Mouse (Mus musculus) midbrain, postnatal 0 days (tissue): ENCODE data around the gene Sec14l1. TPM values are rescaled to one million over a fixed set of nuclear protein-coding genes. Genes with fewer than 3 reads are reported as not detected.

Experiments
- ATAC-seq: fragments of 200-750 bp; cut with Nextera tagmentation; 2 replicates; pipeline ENCODE4 v1.8.0; 2017; ENCODE audit warnings: moderate number of reproducible peaks, mild to moderate bottlenecking, moderate TSS enrichment, moderate library complexity; ENCODE audit not compliant: low FRiP score
- DNase-seq: peaks from one replicate; pipeline ENCODE4 v3.0.0-alpha.2; 2015; ENCODE audit warnings: low spot score
- H3K27ac ChIP-seq: fragments of 300-500 bp; sonication (generic); 2 replicates; pipeline ENCODE4 v1.5.1; 2014; ENCODE audit warnings: low read depth, mild to moderate bottlenecking, low read length, mixed read lengths
- H3K27me3 ChIP-seq: fragments of 300-500 bp; sonication (generic); 2 replicates; pipeline ENCODE4 v1.6.1; 2014; ENCODE audit warnings: low read length, control low read depth, mixed read lengths; ENCODE audit not compliant: insufficient read depth
- H3K36me3 ChIP-seq: fragments of 300-500 bp; sonication (generic); 2 replicates; pipeline ENCODE4 v1.6.1; 2014; ENCODE audit warnings: low read length, control low read depth, mixed read lengths; ENCODE audit not compliant: insufficient read depth
- H3K4me1 ChIP-seq: fragments of 300-500 bp; sonication (generic); 2 replicates; pipeline ENCODE4 v1.6.1; 2014; ENCODE audit warnings: mild to moderate bottlenecking, control low read depth, antibody characterized with exemption, low read length, mixed read lengths; ENCODE audit not compliant: insufficient read depth
- H3K4me2 ChIP-seq: fragments of 300-500 bp; sonication (generic); 2 replicates; pipeline ENCODE4 v1.6.1; 2014; ENCODE audit warnings: low read depth, mild to moderate bottlenecking, low read length, mixed read lengths; ENCODE audit not compliant: poor library complexity, severe bottlenecking
- H3K4me3 ChIP-seq: fragments of 300-500 bp; sonication (generic); 2 replicates; pipeline ENCODE4 v1.5.1; 2014; ENCODE audit warnings: low read depth, mild to moderate bottlenecking, low read length, moderate library complexity
- H3K9ac ChIP-seq: fragments of 300-500 bp; sonication (generic); replicated peaks from 2 replicates; pipeline ENCODE4 v1.6.1; 2014; ENCODE audit warnings: mild to moderate bottlenecking, low read length, moderate library complexity, mixed read lengths; ENCODE audit not compliant: poor library complexity, severe bottlenecking
- H3K9me3 ChIP-seq: fragments of 300-500 bp; sonication (generic); 2 replicates; pipeline ENCODE4 v1.6.1; 2016; ENCODE audit warnings: low read length, control low read depth
- CTCF ChIP-seq: IDR thresholded peaks from 2 replicates; pipeline ENCODE4 v1.5.1; 2016; ENCODE audit warnings: antibody characterized with exemption, mild to moderate bottlenecking
- WGBS: fragments of 180-500 bp; shearing (Covaris S2); extraction: QIAGEN DNeasy Blood & Tissue Kit; methylation state at CpG from one replicate; pipeline ENCODE4 v1.1.7; 2014; 5-methylcytosine and 5-hydroxymethylcytosine counted together
- polyA plus RNA-seq: library from polyadenylated mRNA; unstranded; fragments of >200 nt; fragmentation: Nextera tagmentation; extraction: Ambion mirVana; gene quantifications from 2 replicates; pipeline ENCODE4 v1.2.1, GENCODE M21; 2015
- total RNA-seq: library from RNA; depleted of rRNA; stranded (reverse); fragments of >200 nt; gene quantifications from 2 replicates; pipeline ENCODE4 v1.2.3, GENCODE M21; 2014

The Sec14l1 gene
- total and polyA plus RNA-seq, 2 experiments from 2014 or later, result 49.2 to 71.1 TPM

DNA sequence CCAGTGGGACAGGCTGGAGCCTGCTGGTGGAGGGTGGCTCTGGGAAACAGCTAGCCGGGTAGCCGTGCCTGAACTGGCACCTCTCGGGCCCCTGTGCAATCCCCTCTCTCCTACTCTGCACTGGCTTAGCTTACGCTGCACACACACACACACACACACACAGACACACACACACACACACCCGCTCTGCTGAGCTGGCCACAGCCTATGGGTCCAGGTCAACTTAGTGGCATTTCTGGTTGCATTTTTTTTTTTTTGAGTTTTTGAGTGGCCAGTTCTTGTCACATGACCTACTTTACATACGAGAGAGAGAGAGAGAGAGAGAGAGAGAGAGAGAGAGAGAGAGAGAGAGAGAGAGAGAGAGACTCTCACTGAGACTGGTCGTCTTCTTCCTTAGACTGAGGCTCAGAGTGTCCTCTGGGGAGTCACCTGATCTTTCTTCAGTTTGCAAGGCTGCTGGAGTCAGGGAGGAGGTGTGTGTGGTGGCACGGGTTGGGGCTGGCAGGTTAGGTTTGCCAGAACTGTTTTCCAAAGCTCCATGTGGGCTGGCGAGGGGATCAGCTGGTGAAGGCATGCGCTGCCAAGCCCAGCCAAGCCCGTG lies 3.9 kb downstream of the Sec14l1 start:
- no peak overlapping the region for H3K4me3 ChIP-seq
- peak overlapping the region; percentile 7; the same call in 1 of the 2 replicates for H3K4me2 ChIP-seq
- no peaks in the 10 kb centered on the region for H3K9me3 ChIP-seq
- H3K27ac ChIP-seq, result no peak overlapping the region
- DNase-seq (peak; percentile 58), ATAC-seq (no peak)
- no peaks in the 10 kb centered on the region for H3K27me3 ChIP-seq
- peaks cover 31% of the 10 kb centered on the region for H3K4me1 ChIP-seq
- no peak for TF ChIP-seq CTCF
- peaks cover 3% of the 10 kb centered on the region; the same call in 1 of the 2 replicates for H3K36me3 ChIP-seq
- 30% methylated on average over 11 of the region's 11 CpGs for WGBS
- H3K9ac ChIP-seq, result no peak overlapping the region

DNA sequence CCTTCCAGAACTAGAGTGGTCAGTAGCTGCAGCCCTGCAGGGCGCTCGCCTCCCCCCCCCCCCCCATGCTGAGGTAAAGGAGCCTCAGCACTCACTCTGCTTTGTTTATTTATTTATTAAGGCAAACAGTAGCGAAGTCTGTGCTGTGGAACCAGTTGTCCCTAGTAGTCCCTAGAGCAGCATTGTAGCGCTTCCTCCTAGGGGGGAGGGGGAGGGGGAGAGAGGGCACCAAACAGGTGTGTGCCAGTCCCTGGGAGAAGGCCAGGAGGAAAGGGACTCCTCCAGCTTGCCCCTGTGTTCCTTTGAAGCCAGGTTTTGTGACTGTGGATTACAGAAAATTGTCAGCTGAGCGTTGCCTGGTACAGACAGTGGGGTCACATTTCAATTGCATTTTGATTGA lies 4.8 kb downstream of the Sec14l1 start:
- Histone ChIP-seq H3K9me3 (no peaks in the 10 kb centered on the region), H3K36me3 (peaks cover 3% of the 10 kb centered on the region; the same call in 1 of the 2 replicates), H3K27ac (no peak overlapping the region), H3K4me3 (no peak overlapping the region), H3K4me1 (peaks cover 33% of the 10 kb centered on the region), H3K9ac (no peak overlapping the region), H3K27me3 (no peaks in the 10 kb centered on the region), H3K4me2 (no peak overlapping the region)
- TF ChIP-seq CTCF, result no peak
- ATAC-seq (no peak), DNase-seq (no peak)
- 41% methylated on average over 3 of the region's 5 CpGs for WGBS

GRCm38 (mm10) chr11:117120285-117121163 lies 5.6 kb downstream of the Sec14l1 start:
- no peak for TF ChIP-seq CTCF
- Histone ChIP-seq H3K9me3 (no peaks in the 10 kb centered on the region), H3K9ac (peak overlapping the region; percentile 48), H3K4me3 (no peak overlapping the region), H3K27ac (0 out of 2 replicates have a peak overlapping the region, but pooled peaks have one; percentile 6), H3K4me1 (peaks cover 33% of the 10 kb centered on the region), H3K4me2 (no peak overlapping the region), H3K27me3 (no peaks in the 10 kb centered on the region), H3K36me3 (peaks cover 3% of the 10 kb centered on the region; the same call in 1 of the 2 replicates)
- DNase-seq (no peak), ATAC-seq (no peak)
- 60% methylated on average over 20 of the region's 20 CpGs for WGBS

DNA sequence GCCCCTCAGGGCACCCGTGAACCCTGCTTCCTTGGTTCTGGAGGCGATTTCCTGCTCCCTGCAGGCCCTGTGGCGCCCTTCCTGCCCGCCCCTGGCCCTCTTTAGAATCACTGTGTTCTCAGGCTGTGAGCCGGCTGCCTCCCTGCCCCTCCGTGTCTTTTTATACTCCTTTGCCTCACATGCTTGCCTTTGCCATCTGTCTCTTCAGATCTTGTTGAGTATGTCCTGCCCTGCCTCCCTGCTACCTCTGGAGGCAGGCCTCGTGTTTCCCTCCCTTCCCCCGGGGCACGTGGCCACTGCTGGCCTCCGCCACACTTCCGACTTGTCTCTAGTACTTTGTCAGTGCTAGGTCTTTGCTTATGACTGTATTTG lies 6.2 kb downstream of the Sec14l1 start:
- Histone ChIP-seq H3K4me1 (peaks cover 33% of the 10 kb centered on the region), H3K9me3 (no peaks in the 10 kb centered on the region), H3K4me3 (no peak overlapping the region), H3K4me2 (no peak overlapping the region), H3K27me3 (no peaks in the 10 kb centered on the region), H3K36me3 (peaks cover 3% of the 10 kb centered on the region; the same call in 1 of the 2 replicates), H3K27ac (peak overlapping the region; percentile 6; the same call in 1 of the 2 replicates), H3K9ac (peak overlapping the region; percentile 48)
- no peak for TF ChIP-seq CTCF
- ATAC-seq, result no peak
- 36% methylated on average over 11 of the region's 11 CpGs for WGBS
- peak; percentile 40 for DNase-seq

DNA sequence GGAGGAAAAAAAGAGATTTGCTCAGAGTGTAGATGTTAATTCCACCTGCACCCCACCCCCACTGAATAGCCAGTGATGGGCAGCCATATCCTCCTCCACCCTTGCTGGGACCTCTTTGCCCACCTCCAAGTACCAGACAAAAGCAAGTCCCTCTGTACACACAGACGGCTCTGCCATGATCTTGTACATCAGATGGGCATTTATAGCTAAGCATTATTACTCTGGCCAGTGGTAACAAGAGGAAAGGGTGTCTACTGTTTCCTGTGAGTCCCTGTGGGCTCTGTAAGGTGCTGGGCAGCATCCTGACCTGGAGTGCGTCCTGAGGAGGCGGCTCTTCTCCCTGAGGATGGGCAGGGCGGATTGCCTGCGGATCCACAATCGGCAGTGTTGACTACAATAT lies 7.0 kb downstream of the Sec14l1 start:
- ATAC-seq (no peak), DNase-seq (no peak)
- peaks cover 26% of the 10 kb centered on the region for H3K4me1 ChIP-seq
- no peak overlapping the region for H3K4me3 ChIP-seq
- no peaks in the 10 kb centered on the region for H3K9me3 ChIP-seq
- no peak overlapping the region for H3K4me2 ChIP-seq
- peaks cover 3% of the 10 kb centered on the region; the same call in 1 of the 2 replicates for H3K36me3 ChIP-seq
- H3K27me3 ChIP-seq, result no peaks in the 10 kb centered on the region
- 91% methylated on average over 6 of the region's 6 CpGs for WGBS
- no peak for TF ChIP-seq CTCF
- no peak overlapping the region for H3K27ac ChIP-seq
- H3K9ac ChIP-seq, result no peak overlapping the region
